Mouse (Mus musculus) lung, postnatal 0 days (tissue): ENCODE data around the gene Zfp142. TPM values are rescaled to one million over a fixed set of nuclear protein-coding genes. Genes with fewer than 3 reads are reported as not detected.

Experiments used
- ATAC-seq: fragments of 200-750 bp; cut with Nextera tagmentation; 2 replicates; pipeline ENCODE4 v1.8.0; 2017; ENCODE audit warnings: moderate library complexity
- DNase-seq: peaks from one replicate; pipeline ENCODE4 v3.0.0-alpha.2; 2016; ENCODE audit warnings: low spot score
- H3K27ac ChIP-seq: fragments of 300-500 bp; sonication (generic); 2 replicates; pipeline ENCODE4 v1.5.1; 2014; ENCODE audit warnings: antibody characterized with exemption, mild to moderate bottlenecking, low read length, mixed read lengths
- H3K27me3 ChIP-seq: fragments of 300-500 bp; sonication (generic); replicated peaks from 2 replicates; pipeline ENCODE4 v1.6.1; 2014; ENCODE audit warnings: low read length, mixed read lengths; ENCODE audit not compliant: insufficient read depth
- H3K36me3 ChIP-seq: fragments of 300-500 bp; sonication (generic); 2 replicates; pipeline ENCODE4 v1.6.1; 2014; ENCODE audit warnings: low read length, mixed read lengths; ENCODE audit not compliant: insufficient read depth
- H3K4me1 ChIP-seq: fragments of 300-500 bp; sonication (generic); 2 replicates; pipeline ENCODE4 v1.6.1; 2014; ENCODE audit warnings: antibody characterized with exemption, low read depth, low read length, mixed read lengths; ENCODE audit not compliant: insufficient read depth
- H3K4me2 ChIP-seq: fragments of 300-500 bp; sonication (generic); replicated peaks from 2 replicates; pipeline ENCODE4 v1.6.1; 2014; ENCODE audit warnings: low read depth, mild to moderate bottlenecking, low read length, moderate library complexity, mixed read lengths
- H3K4me3 ChIP-seq: fragments of 300-500 bp; sonication (generic); 2 replicates; pipeline ENCODE4 v1.5.1; 2014; ENCODE audit warnings: low read depth, low read length
- H3K9ac ChIP-seq: fragments of 300-500 bp; sonication (generic); replicated peaks from 2 replicates; pipeline ENCODE4 v1.6.1; 2014; ENCODE audit warnings: low read depth, mild to moderate bottlenecking
- H3K9me3 ChIP-seq: fragments of 300-500 bp; sonication (generic); 2 replicates; pipeline ENCODE4 v1.6.1; 2016; ENCODE audit warnings: low read length, mixed read lengths
- CTCF ChIP-seq: IDR thresholded peaks from 2 replicates; pipeline ENCODE4 v1.5.1; 2016; ENCODE audit warnings: antibody characterized with exemption, mild to moderate bottlenecking
- EP300 ChIP-seq: IDR thresholded peaks from 2 replicates; pipeline ENCODE4 v1.6.1; 2016; ENCODE audit warnings: antibody characterized with exemption, mild to moderate bottlenecking, control low read depth
- WGBS: fragments of 180-500 bp; shearing (Covaris S2); extraction: QIAGEN DNeasy Blood & Tissue Kit; methylation state at CpG from one replicate; pipeline ENCODE4 v1.1.7; 2014; 5-methylcytosine and 5-hydroxymethylcytosine counted together
- microRNA-seq: library from miRNA; unstranded; fragments of <30 nt; microRNA quantifications from one replicate; pipeline ENCODE4, GENCODE M21; 2016
- polyA plus RNA-seq: library from polyadenylated mRNA; unstranded; fragments of >200 nt; fragmentation: Nextera tagmentation; extraction: Ambion mirVana; gene quantifications from 2 replicates; pipeline ENCODE4 v1.2.1, GENCODE M21; 2015

Gene Zfp142
- polyA plus RNA-seq, 1 experiment from 2014 or later, result 2.7 TPM

GRCm38 (mm10) chr1:74528589-74528988 lies 59.5 kb downstream of the Zfp142 start:
- Histone ChIP-seq H3K4me2 (no peak overlapping the region), H3K27ac (no peak overlapping the region), H3K4me1 (no peaks in the 10 kb centered on the region), H3K4me3 (no peak overlapping the region), H3K9me3 (no peaks in the 10 kb centered on the region), H3K9ac (no peak overlapping the region), H3K36me3 (peaks cover 26% of the 10 kb centered on the region), H3K27me3 (no peaks in the 10 kb centered on the region)
- WGBS, result 94% methylated on average over 7 of the region's 7 CpGs
- TF ChIP-seq EP300, result no peak
- DNase-seq (no peak), ATAC-seq (no peak)

GRCm38 (mm10) chr1:74524746-74525145 lies 63.3 kb downstream of the Zfp142 start:
- TF ChIP-seq CTCF, result no peak
- no peak for TF ChIP-seq EP300
- H3K27me3 ChIP-seq, result no peaks in the 10 kb centered on the region
- no peak overlapping the region for H3K27ac ChIP-seq
- no peak for ATAC-seq
- WGBS, result 84% methylated on average over 4 of the region's 4 CpGs
- no peak overlapping the region for H3K9ac ChIP-seq
- no peaks in the 10 kb centered on the region for H3K4me1 ChIP-seq
- peaks cover 30% of the 10 kb centered on the region for H3K36me3 ChIP-seq
- H3K4me3 ChIP-seq, result no peak overlapping the region
- H3K4me2 ChIP-seq, result no peak overlapping the region
- H3K9me3 ChIP-seq, result no peaks in the 10 kb centered on the region
- DNase-seq, result no peak

GRCm38 (mm10) chr1:74519875-74520274 lies 68.2 kb downstream of the Zfp142 start:
- H3K9ac ChIP-seq, result no peak overlapping the region
- H3K27ac ChIP-seq, result no peak overlapping the region
- H3K4me2 ChIP-seq, result no peak overlapping the region
- no peaks in the 10 kb centered on the region for H3K27me3 ChIP-seq
- DNase-seq, result no peak
- no peak for ATAC-seq
- TF ChIP-seq CTCF (no peak), EP300 (no peak)
- peaks cover 26% of the 10 kb centered on the region for H3K36me3 ChIP-seq
- H3K9me3 ChIP-seq, result no peaks in the 10 kb centered on the region
- H3K4me1 ChIP-seq, result no peaks in the 10 kb centered on the region
- H3K4me3 ChIP-seq, result no peak overlapping the region

Small RNA genes within 50 kb of the gene (microRNA-seq; reads per million reads assigned to microRNA genes)
- not detected for gene Gm25035

Other genes with a start within 250 kb of the Zfp142 start
- gene Catip, start 226.1 kb downstream of the Zfp142 start, polyA plus RNA-seq, result 3.4 and 5.1 TPM in 2 replicates
- 4.6 and 4.8 TPM in 2 replicates for gene Slc11a1, start 213.1 kb downstream of the Zfp142 start, polyA plus RNA-seq
- 72.5 and 75.0 TPM in 2 replicates for gene Ctdsp1, start 196.7 kb downstream of the Zfp142 start, polyA plus RNA-seq
- 0.75 and 1.3 TPM in 2 replicates for gene Vil1, start 178.9 kb downstream of the Zfp142 start, polyA plus RNA-seq
- gene Cnot9, start 82.2 kb downstream of the Zfp142 start, polyA plus RNA-seq, result 20.0 and 20.9 TPM in 2 replicates
- gene Plcd4, start 45.4 kb downstream of the Zfp142 start, polyA plus RNA-seq, result 0.27 and 0.90 TPM in 2 replicates
- 9.1 and 9.8 TPM in 2 replicates for gene Usp37, start 44.0 kb downstream of the Zfp142 start, polyA plus RNA-seq
- gene Bcs1l, start within 50 bp of the Zfp142 start, polyA plus RNA-seq, result 7.1 and 8.3 TPM in 2 replicates
- gene Rnf25, start 13.2 kb upstream of the Zfp142 start, polyA plus RNA-seq, result 26.6 and 26.9 TPM in 2 replicates
- 12.5 and 16.3 TPM in 2 replicates for gene Stk36, start 13.2 kb upstream of the Zfp142 start, polyA plus RNA-seq
- gene Ttll4, start 73.5 kb upstream of the Zfp142 start, polyA plus RNA-seq, result 4.2 and 4.7 TPM in 2 replicates
- 5.2 and 5.4 TPM in 2 replicates for gene Cyp27a1, start 125.3 kb upstream of the Zfp142 start, polyA plus RNA-seq
- 2.6 and 4.6 TPM in 2 replicates for gene Prkag3, start 161.0 kb upstream of the Zfp142 start, polyA plus RNA-seq
- gene Wnt6, start 183.6 kb upstream of the Zfp142 start, polyA plus RNA-seq, result 0.36 and 0.50 TPM in 2 replicates
- not detected in 2 replicates for gene Wnt10a, start 203.3 kb upstream of the Zfp142 start, polyA plus RNA-seq